In the genomic region with DNA sequence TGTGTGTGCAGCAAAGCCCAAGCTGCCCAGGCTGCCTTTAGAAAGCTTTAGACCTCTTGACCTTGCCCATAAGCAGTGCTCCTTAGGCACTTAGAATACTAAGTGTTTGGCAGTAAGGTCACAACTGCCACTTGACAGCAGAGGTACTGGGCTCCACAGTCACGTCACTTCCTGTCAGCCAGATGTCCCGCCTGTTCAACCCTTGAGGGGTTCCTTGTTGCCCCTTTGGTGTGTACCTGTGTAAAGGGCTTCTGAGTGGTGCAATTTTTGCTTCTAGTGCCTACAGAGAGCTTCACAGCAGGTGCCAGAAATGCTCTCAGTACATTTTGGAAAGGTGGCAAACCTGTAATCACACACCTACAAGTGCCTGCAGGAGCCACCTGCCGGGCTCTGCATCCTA, we compare ENCODE assay signal across 34 mouse cellular contexts. TPM values are rescaled to one million over a fixed set of nuclear protein-coding genes. Genes with fewer than 3 reads are reported as not detected.
DNase-seq lines count a peak whose midpoint lies in the region; TF ChIP-seq lines count a peak whose summit lies in the region.
"Had no signal": no experiment of that assay in that cellular context is flagged by ENCODE, and none has a peak within 500 bp of the region (broad histone marks: within the 10 kb centered on the region; RNA-seq: fewer than 3 reads in every experiment).

No protein-coding gene starts in this region.

- peak; percentile 39 for DNase-seq in thymus, postnatal 0 days (ENCODE audit: low spot score)
- DNase-seq in thymus, adult 18-20 months: no peak
- DNase-seq in lung, adult 2 months: peak; percentile 67
- peak; percentile 75 for DNase-seq in lung, postnatal 10 days
- no peak for DNase-seq in heart, adult 18-20 months
- no peak for DNase-seq in T-cell, adult 2 months (ENCODE audit: low spot score)
- DNase-seq: adrenal gland, adult 2 months; B cell, adult 2 months; cerebellum, adult 8-10 months; embryo, embryonic 11 days; gastrocnemius, adult 2 months; heart, adult 2 months; heart, postnatal 4 days; layer of hippocampus, postnatal 36 days; thymus, postnatal 25 days had no signal

- TF ChIP-seq POLR2A in lung, adult 2 months (IDR thresholded peaks at IDR 0.05; ENCODE audit: borderline replicate concordance, extremely low read depth, low read depth, low read length): no peak

- TF ChIP-seq CTCF in lung, adult 2 months (IDR thresholded peaks at IDR 0.05; ENCODE audit: insufficient read depth, low read length): no peak

- peaks cover 2% of the 10 kb centered on the region; the same call in 1 of the 2 replicates for H3K4me1 ChIP-seq in lung, adult 2 months (ENCODE audit: control insufficient read depth, insufficient read depth, low read length)

- no peak overlapping the region for H3K4me3 ChIP-seq in lung, adult 2 months (replicated peaks; ENCODE audit: extremely low read depth, low read depth, low read length)
- H3K4me3 ChIP-seq: embryonic facial prominence, embryonic 12.5 days; forebrain, embryonic 15.5 days; gastrocnemius, adult 2 months; heart, adult 2 months; heart, embryonic 12.5 days; hindbrain, embryonic 13.5 days; kidney, embryonic 15.5 days; limb, embryonic 12.5 days; liver, embryonic 15.5 days; midbrain, embryonic 13.5 days; neural tube, embryonic 13.5 days had no signal

- WGBS in lung, adult 2 months: 41% methylated on average over 3 of the region's 3 CpGs

RNA-seq across cellular contexts. Expression of gene Pde4c, which starts 14.7 kb away (rescaled TPM):
- polyA plus RNA-seq in thymus, postnatal 0 days (2015; fragmentation: Nextera tagmentation; extraction: Ambion mirVana): 0.28 and 0.35 TPM in 2 replicates
- 4.1 and 5.5 TPM in 2 replicates for polyA plus RNA-seq in lung, adult 2 months (2012; rRNA removed)
- 1 to 10 TPM; 1.4 to 2.0 TPM for total RNA-seq in heart, adult 18-20 months (2021)
- polyA plus RNA-seq: macrophage had no signal

RNA-seq across cellular contexts. Expression of gene Rab3a, which starts 16.3 kb away (rescaled TPM):
- polyA plus RNA-seq in thymus, postnatal 0 days (2015; fragmentation: Nextera tagmentation; extraction: Ambion mirVana): 7.0 and 8.0 TPM in 2 replicates
- 46.4 and 53.4 TPM in 2 replicates for polyA plus RNA-seq in lung, adult 2 months (2012; rRNA removed)
- 10 to 100 TPM; 40.3 to 49.2 TPM for total RNA-seq in heart, adult 18-20 months (2021)

RNA-seq across cellular contexts. Expression of gene Gm3336, which starts 19.9 kb away (rescaled TPM):
- 0.29 and 0.32 TPM in 2 replicates for polyA plus RNA-seq in thymus, postnatal 0 days (2015; fragmentation: Nextera tagmentation; extraction: Ambion mirVana)
- polyA plus RNA-seq in lung, adult 2 months (2012; rRNA removed): 0.43 and 1.2 TPM in 2 replicates
- not detected for total RNA-seq in heart, adult 18-20 months (2021)
- total RNA-seq: adrenal gland, postnatal 4 days; gastrocnemius, adult 2 months; gastrocnemius, postnatal 36 days; heart, adult 2 months; heart, postnatal 4 days; layer of hippocampus, adult 8-10 months; layer of hippocampus, postnatal 36 days; left cerebral cortex, postnatal 14 days; megakaryocyte-erythroid progenitor cell, adult 5-6 weeks had no signal
- polyA plus RNA-seq: activated CD4-positive, CD25-positive, alpha-beta regulatory T cell, adult 4 months; embryonic facial prominence, embryonic 12.5 days; forebrain, embryonic 15.5 days; heart, adult 2 months; heart, embryonic 12.5 days; heart, postnatal 0 days; hindbrain, embryonic 13.5 days; limb, embryonic 12.5 days; macrophage; midbrain, embryonic 13.5 days; neural tube, embryonic 13.5 days had no signal

RNA-seq across cellular contexts. Expression of gene Mpv17l2, which starts 22.5 kb away (rescaled TPM):
- 54.3 and 54.4 TPM in 2 replicates for polyA plus RNA-seq in thymus, postnatal 0 days (2015; fragmentation: Nextera tagmentation; extraction: Ambion mirVana)
- polyA plus RNA-seq in lung, adult 2 months (2012; rRNA removed): 61.6 and 80.0 TPM in 2 replicates
- total RNA-seq in heart, adult 18-20 months (2021): 10 to 100 TPM; 26.9 to 27.5 TPM

RNA-seq across cellular contexts. Expression of gene Iqcn, which starts 35.0 kb away (rescaled TPM):
- polyA plus RNA-seq in thymus, postnatal 0 days (2015; fragmentation: Nextera tagmentation; extraction: Ambion mirVana): 0.04 and 0.06 TPM in 2 replicates
- 0.03 TPM in 1 of 2 replicates, not detected in the other for polyA plus RNA-seq in lung, adult 2 months (2012; rRNA removed)
- under 1 TPM in 1 of 2 experiments, not detected in 1; 0.05 TPM for total RNA-seq in heart, adult 18-20 months (2021)
- total RNA-seq: gastrocnemius, adult 2 months; heart, adult 2 months; liver, adult 2 months; megakaryocyte-erythroid progenitor cell, adult 5-6 weeks had no signal
- polyA plus RNA-seq: activated CD4-positive, CD25-positive, alpha-beta regulatory T cell, adult 4 months; embryonic facial prominence, embryonic 12.5 days; heart, postnatal 0 days; intestine, postnatal 0 days; limb, embryonic 12.5 days; liver, adult 2 months; macrophage had no signal

Comparison
In these comparisons a context has a peak if more than half of its experiments do, and no peak if none do; other contexts are left out.
1. DNase-seq: peak in thymus, postnatal 0 days (single experiment), lung, adult 2 months (single experiment) and lung, postnatal 10 days (single experiment); none in thymus, adult 18-20 months (0 of 2), heart, adult 18-20 months (0 of 2) and T-cell, adult 2 months (single experiment).